Comparison of ENCODE assay signal across 9 mouse cellular contexts in genomic region chr14:32161090-32161885, GRCm38 (mm10). TPM values are rescaled to one million over a fixed set of nuclear protein-coding genes. Genes with fewer than 3 reads are reported as not detected.
A peak's percentile ranks its signal among the peaks of the same experiment; 100 is the strongest.
DNase-seq lines count a peak whose midpoint lies in the region; ATAC-seq and TF ChIP-seq lines count a peak whose summit lies in the region.
"Had no signal": no experiment of that assay in that cellular context is flagged by ENCODE, and none has a peak within 500 bp of the region (broad histone marks: within the 10 kb centered on the region; RNA-seq: fewer than 3 reads in every experiment).

No protein-coding gene starts in this region.

- 0 out of 2 replicates have a peak, but pooled peaks cover 5% of the 10 kb centered on the region for H3K4me1 ChIP-seq in kidney, postnatal 0 days (replicated peaks; ENCODE audit: insufficient read depth, low read length)
- peaks cover 23% of the 10 kb centered on the region for H3K4me1 ChIP-seq in embryonic facial prominence, embryonic 13.5 days
- peaks cover 28% of the 10 kb centered on the region for H3K4me1 ChIP-seq in limb, embryonic 10.5 days

- no peaks in the 10 kb centered on the region for H3K36me3 ChIP-seq in kidney, postnatal 0 days (ENCODE audit: insufficient read depth, low read length)
- H3K36me3 ChIP-seq in embryonic facial prominence, embryonic 13.5 days: no peaks in the 10 kb centered on the region
- H3K36me3 ChIP-seq in limb, embryonic 10.5 days: 0 out of 2 replicates have a peak, but pooled peaks cover 3% of the 10 kb centered on the region
- H3K36me3 ChIP-seq in myocyte (ENCODE audit: control insufficient read depth, insufficient read depth): no peaks in the 10 kb centered on the region

- no peak for ATAC-seq in kidney, postnatal 0 days (replicated peaks; ENCODE audit: low FRiP score, low read depth)
- no peak for ATAC-seq in embryonic facial prominence, embryonic 13.5 days (ENCODE audit: insufficient number of reproducible peaks, insufficient read depth, low FRiP score, low TSS enrichment, low read depth)

- H3K9me3 ChIP-seq in kidney, postnatal 0 days (replicated peaks; ENCODE audit: low read length): no peaks in the 10 kb centered on the region
- H3K9me3 ChIP-seq in embryonic facial prominence, embryonic 13.5 days: no peaks in the 10 kb centered on the region
- H3K9me3 ChIP-seq in limb, embryonic 10.5 days (replicated peaks): no peaks in the 10 kb centered on the region

- no peak overlapping the region for H3K27ac ChIP-seq in kidney, postnatal 0 days
- H3K27ac ChIP-seq in embryonic facial prominence, embryonic 13.5 days: no peak overlapping the region
- H3K27ac ChIP-seq in limb, embryonic 10.5 days: no peak overlapping the region

- 0 out of 2 replicates have a peak overlapping the region, but pooled peaks have one; percentile 85 for H3K9ac ChIP-seq in kidney, postnatal 0 days (ENCODE audit: low read depth, low read length)
- H3K9ac ChIP-seq in embryonic facial prominence, embryonic 13.5 days: peak overlapping the region; percentile 96; the same call in 1 of the 2 replicates

- peak overlapping the region; percentile 90 for H3K4me2 ChIP-seq in kidney, postnatal 0 days (ENCODE audit: low read length)
- H3K4me2 ChIP-seq in embryonic facial prominence, embryonic 13.5 days: peak overlapping the region; percentile 89
- H3K4me2 ChIP-seq in myocyte (ENCODE audit: low read depth): peak overlapping the region; percentile 92

- DNase-seq in kidney, postnatal 0 days (ENCODE audit: low spot score): no peak
- DNase-seq in kidney, postnatal 14 days: no peak
- DNase-seq in limb, embryonic 10.5 days (ENCODE audit: low spot score): no peak
- DNase-seq in B cell, adult 2 months: no peak
- DNase-seq in thymus, postnatal 25 days: no peak
- DNase-seq in cerebellum, postnatal 14 days: no peak
- DNase-seq: right cerebral cortex, postnatal 14 days had no signal

- no peak overlapping the region for H3ac ChIP-seq in myocyte (ENCODE audit: control insufficient read depth, insufficient read length)

- no peak for TF ChIP-seq CTCF in kidney, postnatal 0 days (IDR thresholded peaks at IDR 0.05; ENCODE audit: low read depth)

- H3K79me2 ChIP-seq in myocyte (ENCODE audit: control insufficient read depth, insufficient read depth): peaks cover 57% of the 10 kb centered on the region

- no peak for TF ChIP-seq POLR2A in myocyte (IDR thresholded peaks at IDR 0.05; ENCODE audit: insufficient read length, low read depth)

- H3K4me3 ChIP-seq in kidney, postnatal 0 days (replicated peaks; ENCODE audit: low read depth, low read length): peak overlapping the region; percentile 90; the same call in 1 of the 2 replicates
- H3K4me3 ChIP-seq in embryonic facial prominence, embryonic 13.5 days: peak overlapping the region; percentile 93; the same call in 1 of the 2 replicates
- H3K4me3 ChIP-seq in limb, embryonic 10.5 days: peak overlapping the region; percentile 81; the same call in 1 of the 2 replicates
- H3K4me3 ChIP-seq in myocyte: peak overlapping the region; percentile 77

- 80% methylated on average over 12 of the region's 12 CpGs for WGBS in kidney, postnatal 0 days
- WGBS in embryonic facial prominence, embryonic 13.5 days: 88% methylated on average over 12 of the region's 12 CpGs
- WGBS in limb, embryonic 10.5 days: 91% methylated on average over 12 of the region's 12 CpGs

- H3K27me3 ChIP-seq in kidney, postnatal 0 days (ENCODE audit: insufficient read depth, low read length): no peaks in the 10 kb centered on the region
- no peaks in the 10 kb centered on the region for H3K27me3 ChIP-seq in embryonic facial prominence, embryonic 13.5 days
- no peaks in the 10 kb centered on the region for H3K27me3 ChIP-seq in limb, embryonic 10.5 days (ENCODE audit: low read depth, poor library complexity, severe bottlenecking)
- H3K27me3 ChIP-seq in myocyte (ENCODE audit: control insufficient read depth, insufficient read depth, insufficient read length): no peaks in the 10 kb centered on the region

TF ChIP-seq in myocyte, 11 proteins besides CTCF, POLR2A, EP300 and RAD21:
- TF ChIP-seq MAX (IDR thresholded peaks at IDR 0.05; ENCODE audit: low read depth) (no peak), CEBPB (IDR thresholded peaks at IDR 0.05; ENCODE audit: insufficient read depth, poor library complexity, severe bottlenecking) (no peak), MYOG (IDR thresholded peaks at IDR 0.05; ENCODE audit: control insufficient read depth in 1 of 3, insufficient read depth in 1 of 3, insufficient read length in 2 of 3, low read depth in 2 of 3) (no peak), USF1 (IDR thresholded peaks at IDR 0.05; ENCODE audit: low read depth) (no peak), TCF3 (IDR thresholded peaks at IDR 0.05; ENCODE audit: insufficient read length, low read depth) (no peak), E2F4 (IDR thresholded peaks at IDR 0.05; ENCODE audit: insufficient read depth) (no peak)

RNA-seq across cellular contexts. Expression of gene Ncoa4, which starts 1.6 kb away (rescaled TPM):
- 97.2 and 99.1 TPM in 2 replicates for polyA plus RNA-seq in kidney, postnatal 0 days (2015; fragmentation: Nextera tagmentation; extraction: Ambion mirVana)
- polyA plus RNA-seq in embryonic facial prominence, embryonic 13.5 days (2015; fragmentation: Nextera tagmentation; extraction: Ambion mirVana): 74.3 and 75.9 TPM in 2 replicates
- 61.3 and 67.2 TPM in 2 replicates for polyA plus RNA-seq in limb, embryonic 10.5 days (2016; fragmentation: Nextera tagmentation; extraction: Ambion mirVana)
- polyA plus RNA-seq in myocyte (2012; fragmentation: generic; extraction: Trizol): 20.2 TPM

RNA-seq across cellular contexts. Expression of gene Msmb, which starts 19.5 kb away (rescaled TPM):
- not detected in 2 replicates for polyA plus RNA-seq in kidney, postnatal 0 days (2015; fragmentation: Nextera tagmentation; extraction: Ambion mirVana)
- polyA plus RNA-seq in embryonic facial prominence, embryonic 13.5 days (2015; fragmentation: Nextera tagmentation; extraction: Ambion mirVana): not detected in 2 replicates
- not detected in 2 replicates for polyA plus RNA-seq in limb, embryonic 10.5 days (2016; fragmentation: Nextera tagmentation; extraction: Ambion mirVana)
- not detected for polyA plus RNA-seq in myocyte (2012; fragmentation: generic; extraction: Trizol)

RNA-seq across cellular contexts. Expression of gene Timm23, which starts 40.4 kb away (rescaled TPM):
- 305 and 316 TPM in 2 replicates for polyA plus RNA-seq in kidney, postnatal 0 days (2015; fragmentation: Nextera tagmentation; extraction: Ambion mirVana)
- polyA plus RNA-seq in embryonic facial prominence, embryonic 13.5 days (2015; fragmentation: Nextera tagmentation; extraction: Ambion mirVana): 226 and 279 TPM in 2 replicates
- polyA plus RNA-seq in limb, embryonic 10.5 days (2016; fragmentation: Nextera tagmentation; extraction: Ambion mirVana): 353 and 441 TPM in 2 replicates
- 242 TPM for polyA plus RNA-seq in myocyte (2012; fragmentation: generic; extraction: Trizol)

RNA-seq across cellular contexts. Expression of gene Parg, which starts 40.5 kb away (rescaled TPM):
- 33.3 and 34.8 TPM in 2 replicates for polyA plus RNA-seq in kidney, postnatal 0 days (2015; fragmentation: Nextera tagmentation; extraction: Ambion mirVana)
- polyA plus RNA-seq in embryonic facial prominence, embryonic 13.5 days (2015; fragmentation: Nextera tagmentation; extraction: Ambion mirVana): 46.4 and 48.3 TPM in 2 replicates
- 52.4 and 56.0 TPM in 2 replicates for polyA plus RNA-seq in limb, embryonic 10.5 days (2016; fragmentation: Nextera tagmentation; extraction: Ambion mirVana)
- 10.5 TPM for polyA plus RNA-seq in myocyte (2012; fragmentation: generic; extraction: Trizol)
